Mouse (Mus musculus) ES-CJ7 (cell line): ENCODE data around the gene Dmwd.

Experiments
- DNase-seq: peaks from one replicate; pipeline ENCODE4 v3.0.0; 2011; ENCODE audit warnings: low read depth, low spot score

Dmwd gene

DNA sequence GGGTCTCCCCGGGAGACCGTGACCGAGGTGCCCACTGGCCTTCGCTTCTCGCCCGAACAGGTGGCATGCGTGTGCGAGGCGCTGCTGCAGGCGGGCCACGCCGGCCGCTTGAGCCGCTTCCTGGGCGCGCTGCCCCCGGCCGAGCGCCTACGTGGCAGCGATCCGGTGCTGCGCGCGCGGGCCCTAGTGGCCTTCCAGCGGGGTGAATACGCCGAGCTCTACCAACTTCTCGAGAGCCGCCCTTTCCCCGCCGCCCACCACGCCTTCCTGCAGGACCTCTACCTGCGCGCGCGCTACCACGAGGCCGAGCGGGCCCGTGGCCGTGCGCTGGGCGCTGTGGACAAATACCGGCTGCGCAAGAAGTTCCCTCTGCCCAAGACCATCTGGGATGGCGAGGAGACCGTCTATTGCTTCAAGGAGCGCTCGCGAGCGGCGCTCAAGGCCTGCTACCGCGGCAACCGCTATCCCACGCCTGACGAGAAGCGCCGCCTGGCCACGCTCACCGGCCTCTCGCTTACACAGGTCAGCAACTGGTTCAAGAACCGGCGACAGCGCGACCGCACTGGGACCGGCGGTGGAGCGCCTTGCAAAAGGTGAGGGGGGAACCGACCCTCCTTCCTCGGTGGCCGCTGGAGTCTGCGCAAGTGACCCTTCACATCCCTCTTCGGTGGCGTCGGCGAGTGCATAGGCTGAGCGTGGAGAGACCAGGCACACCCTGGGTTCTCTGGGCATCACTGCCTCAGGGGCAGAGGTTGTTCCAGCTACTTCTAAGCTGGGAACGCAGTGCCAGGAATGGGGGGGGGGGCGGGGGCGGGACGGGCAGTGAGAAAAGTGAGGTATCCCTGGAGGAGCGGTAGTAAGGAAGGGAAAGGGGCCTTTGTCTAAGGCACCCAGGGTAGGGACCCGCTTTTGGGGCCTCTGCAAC, 19.1 kb downstream of the Dmwd start:
- no peak for DNase-seq

DNA sequence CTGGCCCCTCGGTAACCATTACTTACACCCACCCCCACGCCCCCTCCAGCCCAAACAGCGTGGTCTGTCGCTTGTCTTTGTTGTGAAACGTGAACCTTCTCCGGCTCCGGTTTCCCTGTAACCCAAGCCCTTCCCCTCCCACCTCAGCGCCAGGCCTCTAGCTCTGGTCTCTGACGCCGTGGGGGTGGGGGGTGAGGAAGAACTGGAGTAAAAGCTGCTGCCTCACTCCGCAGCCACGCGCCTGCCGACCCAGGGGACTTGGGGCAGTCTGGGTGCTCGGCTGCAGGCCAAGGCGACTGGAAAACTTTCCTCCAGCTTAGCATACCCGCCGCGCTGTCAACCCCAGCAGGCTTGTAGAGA, 19.7 kb downstream of the Dmwd start:
- DNase-seq = peak; percentile 71

DNA sequence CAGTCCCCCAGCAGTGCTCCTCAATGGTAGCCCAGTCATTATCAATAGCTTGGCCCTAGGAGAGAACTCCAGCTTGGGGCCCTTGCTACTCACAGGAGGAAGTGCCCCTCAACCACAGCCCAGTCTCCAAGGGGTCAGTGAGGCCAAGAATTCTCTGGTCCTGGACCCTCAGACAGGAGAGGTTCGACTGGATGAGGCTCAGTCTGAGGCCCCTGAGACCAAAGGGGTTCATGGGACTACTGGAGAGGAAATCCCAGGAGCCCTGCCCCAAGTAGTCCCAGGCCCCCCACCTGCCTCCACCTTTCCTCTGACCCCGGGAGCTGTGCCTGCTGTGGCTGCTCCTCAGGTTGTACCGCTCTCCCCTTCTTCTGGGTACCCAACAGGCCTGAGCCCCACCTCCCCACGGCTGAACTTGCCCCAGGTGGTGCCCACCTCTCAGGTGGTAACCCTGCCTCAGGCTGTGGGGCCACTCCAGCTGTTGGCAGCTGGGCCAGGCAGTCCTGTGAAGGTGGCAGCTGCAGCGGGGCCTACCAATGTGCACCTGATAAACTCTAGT, 20.5 kb downstream of the Dmwd start:
- DNase-seq = no peak

DNA sequence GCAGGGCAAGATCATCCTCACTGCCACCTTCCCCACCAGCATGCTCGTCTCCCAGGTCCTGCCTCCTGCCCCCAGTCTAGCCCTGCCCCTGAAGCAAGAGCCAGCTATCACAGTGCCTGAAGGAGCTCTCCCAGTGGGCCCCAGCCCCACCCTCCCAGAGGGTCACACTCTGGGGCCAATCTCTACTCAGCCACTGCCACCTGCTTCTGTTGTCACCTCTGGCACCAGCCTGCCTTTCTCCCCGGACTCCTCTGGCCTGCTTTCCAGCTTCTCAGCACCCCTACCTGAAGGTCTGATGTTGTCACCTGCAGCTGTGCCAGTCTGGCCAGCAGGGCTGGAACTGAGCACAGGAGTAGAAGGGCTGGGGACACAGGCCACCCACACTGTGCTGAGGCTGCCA, 21.2 kb downstream of the Dmwd start:
- no peak for DNase-seq

DNA sequence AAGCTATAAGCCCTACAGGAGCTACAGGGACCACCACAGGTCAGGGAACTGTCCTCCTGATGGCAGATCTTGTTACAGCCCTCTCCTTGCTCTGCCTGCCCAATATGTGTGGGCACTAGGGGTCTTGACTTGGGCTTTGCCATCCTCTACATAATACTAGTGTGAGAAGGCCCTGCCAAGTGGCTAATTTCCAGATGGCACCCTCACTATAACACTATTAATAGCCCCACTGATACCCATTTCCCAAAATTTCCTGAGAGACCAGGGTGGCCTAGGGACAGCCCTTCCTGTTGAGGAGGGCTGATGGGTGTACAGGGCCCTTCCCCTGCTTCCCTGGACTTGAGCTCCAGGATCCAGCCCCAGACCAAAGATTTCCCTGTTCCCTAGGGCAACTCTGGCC, 21.8 kb downstream of the Dmwd start:
- no peak for DNase-seq

DNA sequence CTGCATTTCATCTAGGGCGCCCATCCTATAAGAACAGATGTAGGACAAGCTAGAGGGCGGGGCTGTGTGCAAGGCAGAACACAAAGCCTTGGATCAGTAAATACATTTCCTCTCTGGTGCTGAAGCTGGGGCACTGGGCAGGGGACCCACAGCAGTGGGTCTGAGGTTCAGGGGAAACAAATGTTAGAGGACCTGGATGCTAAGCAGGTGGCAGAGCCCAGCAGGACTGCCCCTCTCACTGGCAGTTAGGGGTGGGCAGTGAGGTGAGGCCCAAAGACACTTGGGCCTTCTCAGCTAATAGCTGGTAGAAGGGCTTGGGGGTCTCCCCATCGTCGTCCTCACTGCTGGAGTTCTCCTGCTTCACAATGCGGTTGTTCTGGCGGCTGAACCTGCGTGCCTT, 22.8 kb downstream of the Dmwd start:
- DNase-seq = no peak

DNA sequence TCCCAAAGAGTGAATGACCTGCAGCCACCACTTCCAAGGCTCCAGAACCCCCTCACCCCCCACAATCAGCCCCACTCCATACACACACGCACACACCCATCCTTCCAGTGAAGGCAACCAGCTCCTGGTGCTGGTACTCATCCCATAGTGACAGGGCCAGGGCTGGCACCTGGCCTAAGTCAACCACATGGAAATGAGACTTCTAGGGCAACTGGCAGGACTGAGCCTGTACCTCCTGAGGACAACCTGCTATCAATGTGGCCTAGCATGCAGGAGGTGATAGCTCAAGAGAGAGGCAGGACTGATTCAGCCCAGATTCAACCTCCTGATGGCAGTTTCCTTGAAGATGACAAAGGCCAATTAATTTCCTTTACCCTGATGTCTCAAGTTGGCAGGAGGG, 24.3 kb downstream of the Dmwd start:
- no peak for DNase-seq

DNA sequence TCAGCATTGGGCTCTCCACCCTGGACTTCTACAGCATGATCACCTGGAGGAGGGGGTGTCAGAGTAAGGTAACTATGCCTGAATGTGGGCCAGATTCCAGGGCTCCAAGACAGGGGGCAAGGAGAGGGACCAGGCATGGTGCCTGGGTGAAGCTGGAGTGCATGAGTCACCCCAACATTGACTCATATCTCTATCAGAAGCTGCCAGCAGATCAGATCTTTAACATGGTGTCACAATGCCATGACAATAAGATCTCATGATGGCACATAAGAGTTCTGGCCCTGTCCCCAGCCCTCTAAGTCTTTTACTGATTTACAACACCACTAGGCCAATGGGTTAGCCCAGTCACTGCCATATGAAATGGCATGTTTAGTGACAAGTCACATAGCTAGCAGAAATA, 27.7 kb downstream of the Dmwd start:
- no peak for DNase-seq

DNA sequence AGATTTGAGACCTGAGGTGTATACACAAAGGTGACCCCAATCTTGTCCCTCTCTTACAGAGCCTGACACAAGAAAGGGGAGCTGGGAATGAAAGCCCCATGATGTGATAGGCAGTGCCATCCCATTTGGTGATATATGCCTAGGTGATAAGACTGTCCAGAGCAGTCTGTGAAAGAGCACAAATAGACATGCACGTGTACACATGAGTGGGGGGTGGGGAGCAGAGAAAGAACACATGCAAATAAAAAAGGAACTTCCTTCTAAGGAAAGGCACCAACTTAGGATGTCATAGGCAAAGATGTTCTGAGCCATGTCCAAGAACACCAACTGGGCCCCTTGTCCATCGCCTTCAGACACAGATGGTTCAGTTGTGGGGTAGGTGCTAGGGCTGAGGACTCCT, 28.5 kb downstream of the Dmwd start:
- no peak for DNase-seq

DNA sequence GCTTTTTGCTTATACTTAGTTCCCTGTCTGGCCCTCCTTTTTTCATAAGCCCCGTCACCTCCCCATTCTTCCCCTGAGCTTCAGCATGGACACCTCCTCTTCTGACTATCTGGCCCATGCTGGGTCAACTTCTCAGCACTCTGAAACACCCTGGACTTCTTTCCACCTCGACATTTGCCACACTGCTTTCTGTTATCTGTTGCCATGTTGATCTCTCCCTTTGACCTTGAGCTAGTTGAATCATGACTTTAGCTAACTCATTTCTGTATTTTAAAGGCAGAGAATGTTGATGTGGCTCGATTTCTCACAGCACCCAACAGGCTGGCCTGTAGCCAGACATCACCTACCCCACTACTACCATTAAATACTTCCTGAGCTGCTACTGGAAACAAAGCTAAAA, 31.4 kb downstream of the Dmwd start:
- DNase-seq = no peak

DNA sequence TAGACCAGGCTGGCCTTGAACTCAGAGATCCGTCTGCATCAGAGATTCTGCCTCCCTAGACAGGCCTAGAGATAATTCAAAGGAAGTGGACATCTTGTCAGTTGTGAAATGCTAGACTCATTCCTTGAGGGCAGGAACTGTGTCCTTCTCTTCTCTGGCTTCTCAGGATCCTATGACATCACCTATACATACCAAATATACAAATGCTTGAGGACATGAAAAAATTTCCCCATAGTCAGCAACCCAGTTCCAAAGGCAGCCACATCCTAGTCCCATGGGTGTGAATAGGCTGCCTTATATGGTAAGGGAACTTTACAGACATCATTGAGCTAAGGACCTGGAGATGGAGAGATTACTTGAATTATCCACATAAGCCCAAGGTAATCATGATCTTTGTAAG, 33.5 kb downstream of the Dmwd start:
- DNase-seq = no peak

DNA sequence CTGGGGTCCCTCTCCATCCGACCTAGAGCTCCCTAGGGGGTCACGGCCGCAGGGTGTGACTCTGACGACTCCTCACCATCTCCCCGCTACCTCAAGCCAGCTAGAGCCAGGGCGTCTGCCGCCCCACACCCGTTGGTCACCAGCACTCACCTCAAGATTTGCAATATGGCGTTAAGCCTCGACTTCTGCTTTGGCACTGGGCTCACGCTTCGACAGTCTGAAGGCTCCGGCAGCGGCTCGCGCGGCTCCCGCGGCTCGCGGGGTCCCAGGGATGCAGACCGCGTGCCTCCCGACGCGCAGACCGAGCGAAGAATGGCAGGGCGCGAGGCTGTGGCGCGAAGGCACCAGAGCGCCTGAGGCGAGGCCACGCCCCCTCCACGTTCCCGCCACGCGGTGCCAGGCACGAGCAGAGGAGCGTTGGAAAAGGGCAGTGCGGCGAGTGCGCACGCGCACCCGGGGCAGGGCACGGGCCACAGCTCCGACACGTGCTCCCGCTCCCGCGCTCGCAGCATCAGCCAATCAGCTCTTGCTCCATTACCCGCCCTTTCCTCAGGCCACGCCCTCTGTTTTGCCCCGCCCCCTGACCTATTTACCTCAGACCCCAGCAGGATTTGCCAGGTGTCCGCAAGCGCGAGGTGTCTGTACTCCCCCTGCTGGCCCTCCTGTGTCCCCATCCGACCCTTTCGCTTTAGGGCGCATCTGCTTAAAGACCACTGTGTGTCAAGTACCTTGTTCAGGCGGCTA, 42.2 kb downstream of the Dmwd start, which contains the start of gene Gm4969:
Gene Gm4969 (minus strand): TSS at position 341 of the 744 bp plus-strand sequence.
- peak; percentile 97 for DNase-seq

DNA sequence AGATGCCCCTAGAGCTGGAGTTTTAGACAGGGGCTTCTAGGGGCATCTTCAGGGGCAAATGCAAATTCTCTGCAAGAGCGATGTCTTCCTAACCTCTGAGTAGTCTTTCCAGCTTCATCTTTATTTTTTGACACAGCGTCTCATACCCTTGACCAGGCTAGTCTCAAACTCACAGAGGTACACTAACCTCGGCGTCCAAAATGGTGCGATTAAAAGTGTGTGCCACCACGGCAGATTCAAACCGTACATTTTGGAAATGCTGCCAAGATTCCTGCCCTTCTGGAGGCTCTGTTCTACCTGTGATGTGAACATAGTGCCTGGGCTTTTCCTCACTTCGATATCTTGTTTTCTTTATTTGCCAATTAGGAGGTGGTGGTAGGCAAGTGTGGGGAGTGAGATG, 43.1 kb downstream of the Dmwd start:
- DNase-seq = no peak

DNA sequence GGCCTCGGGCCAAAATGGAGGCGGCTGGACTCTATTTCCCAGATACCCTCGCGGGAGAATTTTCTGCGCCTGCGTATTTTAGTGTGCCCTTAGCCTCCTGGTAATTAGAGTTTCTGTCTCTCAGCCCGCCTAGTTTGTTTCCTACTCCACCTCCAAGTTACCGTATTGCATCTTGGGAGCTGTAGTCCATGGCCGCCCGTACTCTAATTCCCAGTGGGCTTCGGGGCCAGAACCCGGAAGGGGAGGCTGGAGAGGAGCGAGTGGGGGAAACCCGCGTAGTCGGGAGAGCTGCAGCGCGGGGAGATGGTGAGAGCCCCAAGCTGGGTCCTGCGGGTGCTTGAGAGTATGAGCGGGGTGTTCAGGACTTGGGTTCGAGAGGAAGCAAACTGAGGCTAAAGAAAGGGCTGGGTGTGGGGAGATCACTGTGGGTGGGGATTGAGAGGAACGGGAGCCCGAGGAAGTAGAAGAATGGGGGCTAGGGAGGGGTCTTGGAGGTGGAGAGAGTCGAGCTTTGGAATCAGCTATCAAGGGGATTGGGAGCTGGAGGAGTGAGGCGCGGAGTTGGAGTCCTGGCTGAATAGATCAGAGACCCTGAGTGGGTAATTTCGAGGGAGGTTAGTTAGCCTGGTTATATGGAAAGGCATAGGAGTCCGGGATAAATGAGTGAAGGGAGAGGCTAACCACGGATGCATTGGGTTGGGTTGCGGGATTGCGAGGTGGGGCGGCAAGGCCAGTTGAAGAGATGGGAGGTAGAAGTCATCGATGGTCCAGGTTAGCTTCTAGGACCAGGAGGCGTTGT, 43.8 kb downstream of the Dmwd start, which contains the start of gene Fbxo46:
Gene Fbxo46 (plus strand): TSS at position 229 of the 799 bp plus-strand sequence.
- peak; percentile 99 for DNase-seq

DNA sequence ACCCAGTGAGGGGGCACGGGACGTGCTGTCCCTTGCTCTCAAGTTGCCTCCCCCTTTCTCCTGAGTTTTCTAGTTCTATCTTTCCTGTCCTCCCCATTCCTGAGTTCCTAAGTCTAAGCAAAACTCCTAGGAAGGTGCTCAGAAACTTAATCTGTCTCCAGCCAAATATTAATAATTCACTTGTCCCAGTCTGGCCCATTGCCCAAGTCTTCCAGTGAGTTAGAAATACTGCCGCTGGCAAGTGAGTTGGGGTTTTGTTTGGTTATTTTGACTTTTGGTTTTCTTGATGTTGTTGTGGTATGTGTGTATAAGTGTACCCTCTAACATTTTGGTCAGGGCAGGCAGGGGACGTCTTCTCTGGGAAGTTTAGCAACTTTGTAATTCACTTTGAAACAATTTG, 45.7 kb downstream of the Dmwd start:
- no peak for DNase-seq

DNA sequence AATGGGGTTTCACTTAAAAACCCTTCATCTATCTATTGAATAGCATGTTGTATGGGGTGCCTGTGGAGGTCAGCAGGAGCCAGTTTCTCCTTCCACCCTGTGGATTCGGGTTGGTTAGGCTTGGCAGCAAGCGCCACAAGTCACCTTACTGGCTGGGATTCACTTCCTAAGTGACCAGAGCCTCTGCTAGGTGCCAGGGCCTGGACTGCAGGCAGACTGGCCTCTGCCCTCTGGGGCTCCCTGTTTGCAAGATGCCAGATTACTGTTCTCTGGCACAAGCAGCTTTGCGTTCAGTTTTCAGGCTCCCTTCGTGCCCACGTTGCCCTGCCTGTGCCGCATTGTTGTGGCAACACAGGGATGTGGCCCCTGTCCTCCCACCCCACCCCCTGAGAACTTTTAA, 48.7 kb downstream of the Dmwd start:
- DNase-seq = no peak

DNA sequence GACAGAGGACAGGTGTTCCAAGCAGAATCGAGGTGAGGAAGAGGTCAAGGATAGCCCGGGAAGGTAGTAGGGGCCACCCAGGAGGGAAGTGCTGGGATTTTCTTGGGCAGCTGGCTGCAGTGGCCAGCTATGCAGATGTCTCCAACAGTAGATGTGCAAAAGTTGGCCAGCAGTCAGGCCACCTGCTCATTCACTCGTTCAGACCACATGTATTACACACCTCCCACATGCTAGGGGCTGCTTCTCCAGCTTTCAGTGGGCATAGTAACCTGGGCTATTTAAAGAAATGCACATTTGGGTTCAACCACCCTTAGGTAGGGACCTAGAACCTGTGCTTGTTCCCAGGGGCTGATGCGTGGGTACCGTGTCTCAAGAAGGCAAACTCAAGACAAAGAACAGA, 51.7 kb downstream of the Dmwd start:
- no peak for DNase-seq

DNA sequence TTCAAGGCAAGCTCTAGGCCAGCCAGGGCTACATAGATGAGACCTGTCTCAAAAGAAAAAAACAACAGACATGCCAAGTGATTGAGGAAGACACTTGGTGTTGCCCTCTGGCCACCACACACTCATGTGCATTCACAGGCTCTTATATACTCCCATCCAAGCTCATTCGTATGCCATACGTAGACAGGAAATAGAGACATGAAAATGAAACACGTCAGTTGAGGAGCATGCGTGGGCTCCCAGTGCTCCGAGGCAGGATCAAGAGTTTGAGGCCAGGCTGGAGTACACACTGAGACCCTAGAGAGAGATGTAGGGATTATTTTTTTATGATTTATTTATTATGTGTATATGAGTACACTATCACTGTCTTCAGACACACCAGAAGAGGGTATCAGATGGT, 53.4 kb downstream of the Dmwd start:
- DNase-seq = no peak

DNA sequence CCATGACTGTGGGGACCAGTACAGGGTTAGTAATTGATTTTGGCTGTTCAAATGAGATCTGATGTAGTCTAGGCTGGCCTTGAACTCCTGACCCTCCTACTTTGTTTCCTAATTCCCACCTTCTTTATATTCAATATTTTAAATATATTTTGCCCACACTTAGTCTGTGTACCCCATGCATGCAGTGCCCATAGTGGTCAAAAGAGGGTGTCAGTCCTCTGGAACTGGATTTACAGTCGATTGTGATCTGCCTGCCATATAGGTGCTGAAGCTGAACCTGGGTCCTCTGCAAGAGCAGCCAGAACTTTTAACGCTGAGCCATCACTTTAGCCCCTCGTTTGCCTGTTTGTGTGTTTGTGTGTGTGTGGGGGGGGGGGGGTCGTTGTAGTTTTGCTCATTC, 54.6 kb downstream of the Dmwd start:
- peak; percentile 53 for DNase-seq

DNA sequence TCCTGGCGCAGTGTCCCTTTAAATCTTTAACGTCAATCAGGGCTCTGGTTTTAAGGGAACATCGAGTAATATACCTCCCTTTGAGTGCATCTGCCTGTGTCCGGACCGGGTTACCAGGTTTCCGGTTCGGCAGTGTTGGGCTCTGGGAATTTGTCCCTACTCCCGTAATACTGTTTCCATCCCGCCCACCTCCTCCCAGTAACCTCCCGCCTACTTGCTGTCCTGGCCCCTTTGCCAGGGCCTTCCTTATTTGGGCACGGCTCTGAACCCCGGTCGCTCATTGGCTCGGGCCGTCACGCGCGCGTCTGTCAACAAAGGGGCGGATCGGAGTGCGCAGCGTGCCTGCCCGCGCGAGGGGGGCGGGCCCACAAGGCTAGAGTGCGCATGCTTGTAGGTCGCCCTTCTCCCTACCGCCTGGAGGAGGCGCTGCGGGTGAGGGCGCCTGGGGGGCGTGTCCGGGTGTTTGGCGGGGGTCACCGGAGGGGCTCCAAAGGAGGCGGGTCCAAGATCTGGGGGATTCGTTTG, 55.4 kb downstream of the Dmwd start:
- peak; percentile 99 for DNase-seq
